Mouse (Mus musculus) T-helper 2 cell (primary cell): ENCODE data around the gene Nacc1.
"Not testable (repeated sequence)": the region's sequence is repeated elsewhere in the genome, so short reads cannot be mapped to it uniquely, and the experiment has no call there.

Experiments
- in situ Hi-C: fragments of 300-600 bp; cut with MboI, MseI; formaldehyde crosslinking; loops from one replicate; pipeline ENCODE4 v1.15.1; 2025; ENCODE audit warnings: high pct_unique_total_duplicates

Gene Nacc1

GRCm38 (mm10) chr8:84640617-84641294 lies 46.9 kb downstream of the Nacc1 start:
- in situ Hi-C loops: no loop called here

DNA sequence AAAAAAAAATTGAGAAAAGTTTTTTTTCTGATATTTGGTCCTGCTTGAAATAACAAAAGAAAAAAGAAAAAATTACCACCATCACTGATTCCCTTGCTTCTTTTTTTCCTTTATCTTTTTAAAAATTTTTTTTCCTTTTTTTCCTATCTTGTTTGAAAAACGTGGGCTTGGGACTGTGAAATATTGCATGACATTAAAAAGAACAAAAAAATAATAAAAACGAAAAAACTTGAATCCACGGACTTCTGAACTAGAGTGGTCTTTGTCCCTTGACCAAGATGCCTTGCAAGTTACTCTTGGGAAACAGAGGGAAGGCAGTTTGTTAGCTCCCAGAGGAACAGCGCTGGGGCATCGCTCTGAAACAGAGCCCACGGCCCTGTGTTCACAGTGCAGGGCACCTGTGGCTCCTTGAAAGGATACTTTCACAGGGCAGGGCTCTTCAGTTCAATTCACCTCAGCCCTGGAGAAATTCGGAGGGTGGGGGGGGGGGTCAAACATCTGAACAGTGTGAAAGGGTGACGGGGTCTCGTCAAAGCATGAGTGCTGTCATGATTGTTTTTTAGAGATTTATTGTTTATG lies 47.6 kb downstream of the Nacc1 start:
- in situ Hi-C loops: no loop called here

DNA sequence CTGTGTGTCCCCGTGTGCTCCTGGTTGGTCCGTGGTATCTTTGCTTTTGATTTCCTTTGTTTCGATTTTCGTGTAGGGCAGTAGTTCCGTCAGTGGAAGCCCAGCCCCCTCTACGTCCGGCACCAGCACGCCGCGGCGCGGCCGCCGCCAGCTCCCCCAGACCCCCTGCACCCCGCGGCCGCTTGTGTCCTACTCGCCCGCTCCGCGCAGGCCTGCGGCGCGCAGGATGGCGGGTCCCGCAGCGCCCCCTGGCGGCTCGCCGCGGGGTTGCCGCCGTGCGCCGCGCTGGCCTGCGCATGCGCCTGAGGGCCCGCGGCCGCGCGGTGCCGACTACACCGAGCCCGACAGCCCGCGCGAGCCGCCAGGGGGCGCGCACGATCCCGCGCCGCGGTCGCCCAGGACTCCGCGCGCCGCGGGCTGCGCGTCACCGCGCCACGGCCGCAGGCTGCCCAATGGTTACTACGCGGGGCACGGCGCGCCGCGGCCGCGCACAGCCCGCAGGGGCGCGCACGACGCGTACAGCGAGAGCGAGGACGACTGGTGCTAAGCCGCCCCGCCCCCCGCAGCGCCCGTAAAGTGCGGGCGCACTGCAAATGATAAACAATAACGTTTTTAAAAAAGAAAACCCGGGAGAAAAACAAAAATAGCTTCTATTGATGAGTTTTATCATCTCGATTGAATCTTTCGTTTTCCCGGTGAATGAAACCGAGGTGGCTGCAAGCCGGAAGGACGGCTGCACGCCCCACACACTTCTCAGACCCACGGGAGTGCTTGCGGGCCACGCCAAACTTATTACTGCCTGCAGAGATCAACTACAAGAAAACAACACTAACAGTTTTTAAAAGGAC lies 48.3 kb downstream of the Nacc1 start:
- in situ Hi-C loops: no loop called here

GRCm38 (mm10) chr8:84638555-84639161 lies 49.0 kb downstream of the Nacc1 start:
- in situ Hi-C loops: no loop called here

- in situ Hi-C loops: no loop called here
Observed at GRCm38 (mm10) chr8:84637946-84638554, 49.6 kb downstream of the Nacc1 start.

DNA sequence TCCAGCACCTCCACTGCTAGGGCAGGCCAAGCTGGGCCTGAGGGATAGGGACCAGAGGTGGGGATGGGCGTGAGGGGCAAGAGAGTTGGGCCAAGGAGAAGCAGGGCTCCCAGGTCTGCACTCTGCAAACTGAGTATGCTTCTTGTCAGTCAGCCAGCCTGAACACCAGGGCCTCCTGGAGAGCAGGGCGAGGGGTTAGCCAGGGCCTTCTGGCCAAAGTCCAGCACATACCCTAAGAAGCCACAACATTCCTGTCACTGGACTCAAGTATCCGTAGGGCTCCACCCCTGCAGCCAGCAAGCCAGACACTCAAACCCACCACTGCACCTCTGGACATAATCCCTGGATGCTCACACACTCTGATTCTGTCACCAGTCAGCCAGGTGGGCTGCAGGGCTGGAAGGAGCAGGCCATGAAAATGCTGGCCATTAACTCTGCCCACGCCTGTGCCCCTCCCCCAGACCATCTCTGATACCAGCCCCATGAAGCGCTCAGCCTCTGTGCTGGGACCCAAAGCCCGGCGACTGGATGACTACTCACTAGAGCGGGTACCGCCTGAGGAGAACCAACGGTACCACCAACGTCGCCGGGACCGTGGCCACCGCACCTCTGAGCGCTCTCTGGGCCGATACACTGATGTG lies 51.5 kb downstream of the Nacc1 start:
- in situ Hi-C loops: no loop called here

- in situ Hi-C loops: no loop called here
Observed at GRCm38 (mm10) chr8:84635397-84636050, 52.1 kb downstream of the Nacc1 start.

DNA sequence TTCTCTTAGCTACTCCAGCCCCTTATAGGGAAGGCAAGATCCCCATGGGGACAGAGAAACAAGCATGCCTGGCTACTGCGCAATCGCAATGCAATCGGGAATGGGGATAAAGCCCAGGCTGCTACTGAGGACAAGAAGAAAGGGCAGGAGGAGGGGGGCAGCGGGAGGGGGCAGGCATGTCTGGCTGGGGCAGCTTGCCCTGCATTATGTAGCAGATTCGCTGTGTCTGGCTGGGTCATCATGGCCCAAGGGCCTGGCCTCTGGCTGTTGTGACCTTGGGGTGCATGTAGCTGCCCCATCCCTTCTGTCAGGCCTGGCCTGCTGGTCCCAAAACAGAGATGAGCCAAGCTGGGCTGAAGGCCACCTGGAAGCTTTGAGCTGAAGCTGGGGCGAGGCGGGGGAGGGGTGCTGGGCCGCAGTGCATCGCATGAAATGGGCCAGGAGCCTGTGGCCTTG lies 52.8 kb downstream of the Nacc1 start:
- in situ Hi-C loops: no loop called here

- in situ Hi-C loops: no loop called here
Observed at GRCm38 (mm10) chr8:84633841-84634584, 53.6 kb downstream of the Nacc1 start.

- in situ Hi-C loops: no loop called here
Observed at GRCm38 (mm10) chr8:84631813-84632212, 55.8 kb downstream of the Nacc1 start.

GRCm38 (mm10) chr8:84630145-84630544 lies 57.5 kb downstream of the Nacc1 start:
- in situ Hi-C loops: no loop called here

GRCm38 (mm10) chr8:84629586-84629985 lies 58.1 kb downstream of the Nacc1 start:
- in situ Hi-C loops: no loop called here

GRCm38 (mm10) chr8:84623425-84623824 lies 64.2 kb downstream of the Nacc1 start:
- in situ Hi-C loops: not testable (repeated sequence)

GRCm38 (mm10) chr8:84621102-84621625 lies 66.5 kb downstream of the Nacc1 start:
- in situ Hi-C loops: no loop called here
